Mouse (Mus musculus) MEL (cell line): ENCODE data around the gene Lrrc18.

Experiments
- CTCF ChIP-seq, 3 experiments: IDR thresholded peaks in 2 of 3; conservative IDR thresholded peaks in 1 of 3; 2 replicates each; pipeline ENCODE4 v1.5.1; 2011 to 2012; ENCODE audit warnings: low read length in 3 of 3, low read depth in 2 of 3, mild to moderate bottlenecking in 2 of 3, improper control_type of control experiment in 1 of 3, inconsistent platforms in 1 of 3, mixed read lengths in 1 of 3, moderate library complexity in 1 of 3; ENCODE audit not compliant: control insufficient read depth in 1 of 3, insufficient read depth in 1 of 3, poor library complexity in 1 of 3, severe bottlenecking in 1 of 3
- EP300 ChIP-seq, 2 experiments: IDR thresholded peaks; 2 replicates each; pipeline ENCODE4 v1.6.1; 2011; ENCODE audit warnings: improper control_type of control experiment in 2 of 2, low read length in 2 of 2, low read depth in 1 of 2, mild to moderate bottlenecking in 1 of 2
- NELFE ChIP-seq: IDR thresholded peaks from 2 replicates; pipeline ENCODE4 v1.6.1; 2011; ENCODE audit warnings: low read depth, low read length, improper control_type of control experiment
- POLR2AphosphoS2 ChIP-seq: IDR thresholded peaks from 2 replicates; pipeline ENCODE4 v1.6.1; 2011; ENCODE audit warnings: low read length, improper control_type of control experiment
- TBP ChIP-seq: IDR thresholded peaks from 2 replicates; pipeline ENCODE4 v1.8.0; 2011; ENCODE audit warnings: low read depth, low read length, improper control_type of control experiment

- TF ChIP-seq EP300 (IDR thresholded peaks at IDR 0.05; ENCODE audit: low read depth in 1 of 2, low read length in 2 of 2), result no peak
- no peak for TF ChIP-seq TBP
- no peak for TF ChIP-seq CTCF (IDR thresholded peaks at IDR 0.05 in 2 of 3, conservative IDR thresholded peaks at IDR 0.05 in 1 of 3; ENCODE audit: control insufficient read depth in 1 of 3, insufficient read depth in 1 of 3, low read depth in 2 of 3, low read length in 3 of 3, poor library complexity in 1 of 3, severe bottlenecking in 1 of 3)
- no peak for TF ChIP-seq POLR2AphosphoS2
- no peak for TF ChIP-seq NELFE
Measured at GRCm38 (mm10) chr14:32956486-32956885, 34.7 kb upstream of the Lrrc18 start.
